Mouse (Mus musculus) stomach, postnatal 0 days (tissue): ENCODE data around the gene Pcdh9. TPM values are rescaled to one million over a fixed set of nuclear protein-coding genes. Genes with fewer than 3 reads are reported as not detected.

ENCODE experiments used
- ATAC-seq: fragments of 200-750 bp; cut with Nextera tagmentation; 2 replicates; pipeline ENCODE4 v1.8.0; 2017; ENCODE audit not compliant: low FRiP score, low TSS enrichment
- DNase-seq: peaks from one replicate; pipeline ENCODE4 v3.0.0-alpha.2; 2016; ENCODE audit warnings: low spot score
- H3K27ac ChIP-seq: fragments of 300-500 bp; sonication (generic); replicated peaks from 2 replicates; pipeline ENCODE4 v1.5.1; 2014; ENCODE audit warnings: mild to moderate bottlenecking, control low read depth
- H3K27me3 ChIP-seq: fragments of 300-500 bp; sonication (generic); 2 replicates; pipeline ENCODE4 v1.6.1; 2014; ENCODE audit warnings: low read length; ENCODE audit not compliant: control insufficient read depth, insufficient read depth
- H3K36me3 ChIP-seq: fragments of 300-500 bp; sonication (generic); 2 replicates; pipeline ENCODE4 v1.6.1; 2014; ENCODE audit warnings: low read length, mixed read lengths; ENCODE audit not compliant: control insufficient read depth, insufficient read depth
- H3K4me1 ChIP-seq: fragments of 300-500 bp; sonication (generic); replicated peaks from 2 replicates; pipeline ENCODE4 v1.6.1; 2014; ENCODE audit warnings: antibody characterized with exemption; ENCODE audit not compliant: control insufficient read depth, insufficient read depth
- H3K4me2 ChIP-seq: fragments of 300-500 bp; sonication (generic); replicated peaks from 2 replicates; pipeline ENCODE4 v1.6.1; 2014; ENCODE audit warnings: low read depth, mild to moderate bottlenecking, control low read depth, moderate library complexity
- H3K4me3 ChIP-seq: fragments of 300-500 bp; sonication (generic); 2 replicates; pipeline ENCODE4 v1.5.1; 2014; ENCODE audit warnings: low read depth, low read length, control low read depth
- H3K9ac ChIP-seq: fragments of 300-500 bp; sonication (generic); 2 replicates; pipeline ENCODE4 v1.6.1; 2014; ENCODE audit warnings: mild to moderate bottlenecking, low read length, control low read depth, mixed read lengths
- H3K9me3 ChIP-seq: fragments of 300-500 bp; sonication (generic); 2 replicates; pipeline ENCODE4 v1.6.1; 2016; ENCODE audit warnings: low read length; ENCODE audit not compliant: control insufficient read depth
- CTCF ChIP-seq: IDR thresholded peaks from 2 replicates; pipeline ENCODE4 v1.5.1; 2016; ENCODE audit warnings: antibody characterized with exemption, low read depth, mild to moderate bottlenecking, moderate library complexity
- EP300 ChIP-seq: optimal IDR thresholded peaks from 2 replicates; pipeline ENCODE3; 2016; ENCODE audit warnings: antibody characterized with exemption
- WGBS: fragments of 180-500 bp; shearing (Covaris S2); extraction: QIAGEN DNeasy Blood & Tissue Kit; methylation state at CpG from one replicate; pipeline ENCODE4 v1.1.7; 2014; 5-methylcytosine and 5-hydroxymethylcytosine counted together
- polyA plus RNA-seq: library from polyadenylated mRNA; unstranded; fragments of >200 nt; fragmentation: Nextera tagmentation; extraction: Ambion mirVana; gene quantifications from 2 replicates; pipeline ENCODE4 v1.2.1, GENCODE M21; 2015

Pcdh9 gene
- polyA plus RNA-seq: 4.0 and 5.0 TPM in 2 replicates

DNA sequence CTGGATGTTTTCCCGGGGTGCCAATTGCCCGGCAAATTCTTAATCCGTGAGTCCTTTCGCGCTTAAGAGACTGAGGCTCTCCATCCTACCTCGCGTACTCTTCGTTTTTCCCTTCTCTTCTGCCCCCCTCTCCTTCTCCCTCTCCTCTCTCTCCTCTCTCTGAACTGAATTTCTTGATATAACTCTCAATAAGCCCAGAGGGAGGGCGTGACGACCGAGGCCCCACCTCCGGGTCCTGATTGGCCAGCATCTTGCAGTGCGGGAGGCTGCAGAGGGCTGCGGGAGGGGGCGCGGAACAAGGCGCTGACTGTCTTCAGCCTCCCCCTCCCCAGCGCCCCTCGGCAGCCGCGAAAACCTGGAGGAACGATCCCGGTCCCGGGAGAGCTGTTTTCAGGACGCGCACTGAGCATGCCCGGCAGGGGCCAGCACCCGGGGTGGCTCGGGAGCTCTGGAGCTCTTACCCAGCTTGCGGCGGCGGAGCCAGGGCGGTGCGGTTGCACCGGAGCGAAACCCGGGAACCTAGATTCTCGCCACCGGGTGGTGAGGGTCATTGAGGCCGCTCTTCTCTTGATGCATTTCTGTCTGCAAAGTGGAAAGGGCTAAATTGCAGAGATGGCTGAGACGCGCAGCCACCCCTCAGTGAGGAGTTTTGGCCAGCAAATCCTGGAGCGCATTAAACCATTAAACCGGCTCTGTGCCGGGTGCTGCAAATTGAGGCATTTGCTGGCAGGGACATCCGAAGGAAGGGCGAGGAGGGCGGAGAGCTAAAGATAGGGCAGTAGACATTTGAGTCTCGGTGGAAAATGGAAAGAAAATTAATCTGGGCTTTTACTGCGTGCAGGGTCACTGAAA lies at the start of gene Pcdh9:
TSS of gene Pcdh9 (minus strand) at position 161 of the 852 bp plus-strand sequence.
- H3K9ac ChIP-seq: peak within 1 kb of the TSS; percentile 55
- H3K9me3 ChIP-seq: no peaks in the 10 kb centered on the region
- peak within 1 kb of the TSS; percentile 59 for H3K4me3 ChIP-seq
- H3K4me2 ChIP-seq: peak within 1 kb of the TSS; percentile 84
- no peaks in the 10 kb centered on the region for H3K36me3 ChIP-seq
- ATAC-seq: peak; percentile 97
- DNase-seq: peak; percentile 89
- H3K4me1 ChIP-seq: 0 out of 2 replicates have a peak, but pooled peaks cover 3% of the 10 kb centered on the region
- WGBS: under 1% methylated on average over 50 of the region's 50 CpGs
- TF ChIP-seq EP300 (no peak), CTCF (peak; percentile 66)
- H3K27me3 ChIP-seq: no peaks in the 10 kb centered on the region
- H3K27ac ChIP-seq: no peak within 1 kb of the TSS; the same call in 1 of the 2 replicates

DNA sequence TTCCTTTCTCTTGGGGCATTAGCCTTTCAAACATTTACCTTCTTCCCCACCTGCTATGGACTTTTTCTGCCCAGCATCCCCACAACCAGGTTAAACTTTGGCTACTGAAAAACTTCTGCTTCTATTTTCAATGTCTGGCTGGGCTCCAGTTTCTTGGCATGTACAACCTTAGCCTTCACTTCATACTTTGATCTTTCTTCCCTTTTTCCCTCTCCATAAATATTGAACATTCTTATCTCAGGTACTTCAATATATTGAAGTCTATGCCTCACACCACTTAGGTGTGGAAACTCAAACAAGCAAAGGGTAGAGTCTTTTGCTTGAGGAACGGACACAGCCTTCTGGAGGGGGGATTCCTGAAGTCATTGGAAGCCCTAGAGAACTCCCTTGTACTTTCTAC lies 16.4 kb upstream of the Pcdh9 start:
- H3K9me3 ChIP-seq: no peaks in the 10 kb centered on the region
- WGBS: 53% methylated on average over 1 of the region's 1 CpGs
- no peak for TF ChIP-seq EP300
- TF ChIP-seq CTCF: no peak
- H3K27ac ChIP-seq: no peak overlapping the region
- DNase-seq (no peak), ATAC-seq (0 out of 2 replicates have a peak, but pooled peaks have one; percentile 18)
- no peak overlapping the region for H3K4me2 ChIP-seq
- H3K27me3 ChIP-seq: no peaks in the 10 kb centered on the region
- no peaks in the 10 kb centered on the region for H3K36me3 ChIP-seq
- no peak overlapping the region for H3K9ac ChIP-seq
- H3K4me1 ChIP-seq: no peaks in the 10 kb centered on the region
- H3K4me3 ChIP-seq: no peak overlapping the region

DNA sequence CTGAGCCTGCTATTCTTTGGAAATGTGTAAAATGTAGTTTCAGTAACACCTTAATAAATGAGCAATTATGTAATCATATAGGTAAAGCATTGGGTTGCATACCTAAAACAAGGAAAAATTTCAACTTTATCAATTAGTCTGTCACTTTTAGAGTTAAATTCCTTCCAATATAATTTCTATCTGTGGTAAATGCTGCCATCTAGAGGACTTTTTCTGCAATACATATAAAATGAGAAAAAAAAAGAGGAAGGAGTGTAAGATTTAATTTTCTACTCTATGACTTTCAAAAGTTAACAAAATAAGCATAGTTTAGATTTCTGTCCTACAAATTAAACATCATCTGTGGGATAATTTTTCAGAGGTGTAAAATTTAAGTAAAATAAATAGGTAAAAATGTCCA lies 8.1 kb upstream of the Pcdh9 start:
- Histone ChIP-seq H3K9ac (no peak overlapping the region), H3K36me3 (no peaks in the 10 kb centered on the region), H3K4me1 (no peaks in the 10 kb centered on the region), H3K9me3 (no peaks in the 10 kb centered on the region), H3K27ac (no peak overlapping the region), H3K4me3 (no peak overlapping the region), H3K27me3 (no peaks in the 10 kb centered on the region), H3K4me2 (no peak overlapping the region)
- DNase-seq (no peak), ATAC-seq (no peak)
- TF ChIP-seq CTCF: peak; percentile 74
- no peak for TF ChIP-seq EP300

DNA sequence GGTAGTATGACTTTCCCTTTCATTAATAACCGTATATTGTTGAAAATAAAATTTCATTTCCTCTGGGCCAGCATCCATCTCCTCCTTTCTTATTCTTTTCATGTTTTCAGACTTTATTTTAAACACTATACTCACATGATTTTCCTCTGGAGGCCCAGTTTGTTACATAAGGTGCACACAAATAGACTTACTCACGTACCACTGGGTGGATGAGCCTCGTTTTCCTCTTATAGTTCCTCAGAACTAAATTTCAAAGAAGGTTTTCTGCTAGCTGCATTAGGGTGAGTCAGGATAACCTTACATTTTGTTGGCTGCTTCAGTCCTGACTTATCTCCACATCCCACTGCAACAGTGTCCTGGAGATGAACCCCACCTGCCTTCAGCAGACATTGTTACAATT lies 4.7 kb upstream of the Pcdh9 start:
- Histone ChIP-seq H3K4me3 (no peak overlapping the region), H3K27me3 (no peaks in the 10 kb centered on the region), H3K4me2 (no peak overlapping the region), H3K36me3 (no peaks in the 10 kb centered on the region), H3K9me3 (no peaks in the 10 kb centered on the region), H3K27ac (no peak overlapping the region), H3K9ac (no peak overlapping the region), H3K4me1 (0 out of 2 replicates have a peak, but pooled peaks cover 3% of the 10 kb centered on the region)
- ATAC-seq: no peak
- 86% methylated on average over 3 of the region's 3 CpGs for WGBS
- DNase-seq: no peak
- TF ChIP-seq CTCF: no peak
- TF ChIP-seq EP300: no peak

DNA sequence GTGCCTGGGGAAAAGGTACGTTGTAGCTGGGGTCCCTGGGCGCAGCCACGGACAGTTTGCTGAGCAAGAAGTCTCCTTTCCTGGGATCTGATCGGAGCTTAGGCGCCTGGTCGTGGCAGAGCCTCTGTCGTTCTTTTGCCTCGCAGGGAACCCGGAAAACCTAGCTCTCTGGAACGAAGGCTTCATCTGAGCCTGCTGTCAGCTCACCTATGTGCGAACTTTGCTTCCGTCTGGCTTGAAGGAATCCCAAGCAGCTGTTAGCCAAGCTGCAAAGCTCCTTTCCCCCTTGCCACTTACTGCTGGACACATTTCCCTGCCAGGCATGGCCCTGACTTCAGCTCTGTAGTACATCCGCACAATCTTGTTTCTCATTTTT lies 880 bp upstream of the Pcdh9 start:
- Histone ChIP-seq H3K4me3 (peak overlapping the region; percentile 59), H3K9me3 (no peaks in the 10 kb centered on the region), H3K4me2 (peak overlapping the region; percentile 84), H3K27ac (no peak overlapping the region; the same call in 1 of the 2 replicates), H3K9ac (peak overlapping the region; percentile 55), H3K36me3 (no peaks in the 10 kb centered on the region), H3K27me3 (no peaks in the 10 kb centered on the region), H3K4me1 (0 out of 2 replicates have a peak, but pooled peaks cover 3% of the 10 kb centered on the region)
- WGBS: 1% methylated on average over 13 of the region's 13 CpGs
- TF ChIP-seq CTCF (no peak), EP300 (no peak)
- ATAC-seq (no peak), DNase-seq (peak; percentile 25)
